Mouse (Mus musculus): ENCODE measurements around the gene Xirp2. TPM values are rescaled to one million over a fixed set of nuclear protein-coding genes. Genes with fewer than 3 reads are reported as not detected.
"Not testable (repeated sequence)": the region's sequence is repeated elsewhere in the genome, so short reads cannot be mapped to it uniquely, and the experiment has no call there.

The Xirp2 gene
- under 1 TPM in 1 of 2 experiments, not detected in 1; 0.04 TPM for total RNA-seq (2021)
- long read RNA-seq, experiment 1 = 0 reads
- long read RNA-seq, experiment 2, partial matches to known transcripts = 0 of 1 reads
- long read RNA-seq, experiment 2, other reads (novel, unspliced or antisense) = 1 of 1 reads

DNA sequence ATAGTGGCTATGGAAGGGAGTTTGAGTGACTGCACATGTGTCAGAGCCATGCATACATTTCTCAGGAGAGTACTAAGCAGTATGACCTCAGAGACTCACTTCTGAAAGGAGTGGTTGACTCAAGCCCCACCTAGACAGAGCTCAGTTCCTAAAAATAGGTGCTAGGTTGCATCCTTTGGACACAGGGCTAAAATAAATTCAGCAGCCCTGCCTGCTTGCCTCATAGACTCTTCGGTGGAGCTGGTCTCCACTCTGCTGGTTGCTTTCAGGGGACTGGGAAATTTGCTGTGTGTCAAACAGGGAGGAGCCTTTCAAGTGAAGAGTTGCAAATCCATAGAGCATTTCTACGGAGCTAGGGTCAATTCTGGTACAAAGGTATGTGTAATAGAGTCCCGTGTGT lies at the start of gene Xirp2:
Gene Xirp2, plus strand, starts transcription at position 223 of the 400 bp plus-strand sequence.
- intact Hi-C loops (cut with DNase I) = no loop called here
- no peak for DNase-seq (ENCODE audit: low spot score in 2 of 2)

DNA sequence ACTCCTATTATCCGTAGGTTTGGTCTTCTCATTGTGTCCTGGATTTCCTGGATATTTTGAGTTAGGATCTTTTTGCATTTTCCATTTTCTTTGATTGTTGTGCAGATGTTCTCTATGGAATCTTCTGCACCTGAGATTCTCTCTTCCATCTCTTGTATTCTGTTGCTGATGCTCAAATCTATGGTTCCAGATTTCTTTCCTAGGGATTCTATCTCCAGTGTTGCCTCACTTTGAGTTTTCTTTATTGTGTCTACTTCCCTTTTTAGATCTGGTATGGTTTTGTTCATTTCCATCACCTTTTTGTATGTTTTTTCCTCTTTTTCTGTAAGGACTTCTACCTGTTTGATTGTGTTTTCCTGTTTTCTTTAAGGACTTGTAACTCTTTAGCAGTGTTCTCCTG lies 32.4 kb upstream of the Xirp2 start, which contains the start of gene Gm21830:
Gene Gm21830, plus strand, starts transcription at position 301 of the 400 bp plus-strand sequence.
- DNase-seq (ENCODE audit: low spot score in 2 of 2); intact Hi-C loops (cut with DNase I): not testable (repeated sequence)

DNA sequence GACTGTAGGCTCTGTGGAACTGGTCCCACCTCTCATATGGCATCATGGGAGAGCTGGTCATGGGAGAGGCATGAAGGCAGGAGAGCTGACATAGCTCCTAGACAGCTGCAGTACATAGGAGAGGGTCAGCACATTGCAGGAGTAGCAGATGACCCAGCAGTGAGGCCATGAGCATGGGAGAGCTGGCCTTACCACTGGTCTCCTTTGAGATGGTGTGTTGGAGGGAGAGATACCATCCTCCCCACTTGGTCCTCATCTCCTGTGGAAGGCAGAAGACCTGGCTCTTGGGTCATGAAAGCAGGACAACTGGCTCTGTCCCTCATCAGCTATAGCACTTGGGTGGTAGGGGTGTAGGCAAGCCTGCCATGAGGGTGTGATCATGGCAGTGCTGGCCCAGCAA lies 24.9 kb upstream of the Xirp2 start:
- DNase-seq (ENCODE audit: low spot score in 2 of 2) = no peak
- intact Hi-C loops (cut with DNase I) = no loop called here

DNA sequence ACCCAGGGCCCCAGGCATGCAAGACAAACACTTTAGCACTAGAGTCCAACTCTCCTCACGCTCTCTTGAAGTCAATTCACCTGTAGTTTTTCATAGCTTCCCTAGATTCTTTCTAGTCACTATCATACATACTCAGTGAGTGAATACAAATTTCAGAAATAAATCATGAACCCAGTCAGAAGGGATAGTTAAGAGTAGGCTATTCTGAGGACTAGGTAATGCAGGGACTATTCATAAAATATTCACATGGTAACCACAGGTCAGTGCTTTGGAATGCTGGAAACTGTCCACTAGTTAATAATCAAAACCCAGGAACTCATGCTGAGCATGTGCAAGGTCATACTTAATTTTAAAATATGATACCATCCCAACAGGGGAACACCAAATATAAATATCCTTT lies 23.0 kb upstream of the Xirp2 start:
- DNase-seq (ENCODE audit: low spot score in 2 of 2) = no peak
- intact Hi-C loops (cut with DNase I) = no loop called here

DNA sequence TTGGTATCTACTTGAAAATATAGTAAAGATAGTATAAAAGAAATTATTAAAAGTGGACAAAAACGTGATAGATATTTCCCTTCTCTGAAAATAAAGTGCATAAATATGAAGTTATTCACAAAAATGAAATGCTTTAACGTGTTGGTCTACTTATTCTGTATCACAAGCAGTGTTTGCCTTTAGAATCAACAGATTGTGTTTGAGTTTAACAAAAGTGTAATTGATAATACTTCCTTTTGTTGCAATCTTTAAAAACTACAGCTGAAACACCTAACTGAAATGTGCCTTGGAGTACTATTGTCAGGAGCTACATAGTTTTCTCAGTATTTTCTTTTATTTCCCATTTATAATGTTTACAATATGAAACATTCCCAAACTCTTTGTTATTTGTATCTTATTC lies 12.7 kb upstream of the Xirp2 start, which contains the start of gene Gm26727:
Gene Gm26727, minus strand, starts transcription at position 101 of the 400 bp plus-strand sequence.
- intact Hi-C loops (cut with DNase I) = no loop called here
- no peak for DNase-seq (ENCODE audit: low spot score in 2 of 2)

DNA sequence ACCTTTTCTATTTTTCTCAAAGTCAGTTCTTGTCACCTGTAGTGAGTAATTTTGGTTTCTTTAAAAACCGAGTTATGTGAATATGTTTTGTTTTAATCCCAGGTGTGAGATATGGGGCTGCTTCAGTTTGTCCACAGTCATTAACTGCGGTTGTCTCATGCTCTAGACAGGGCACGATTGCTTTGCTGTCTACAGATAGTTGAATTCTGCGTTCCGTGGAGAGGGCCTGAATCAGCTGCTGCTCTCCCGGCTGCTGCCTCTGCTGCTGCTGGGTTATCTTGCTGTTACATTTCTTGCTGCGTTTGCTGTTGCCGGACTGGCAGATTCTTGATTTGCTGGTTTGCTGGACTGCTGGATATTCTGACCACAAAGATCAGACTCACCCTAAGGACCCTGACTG lies 7.5 kb upstream of the Xirp2 start:
- no peak for DNase-seq (ENCODE audit: low spot score in 2 of 2)
- intact Hi-C loops (cut with DNase I) = no loop called here

DNA sequence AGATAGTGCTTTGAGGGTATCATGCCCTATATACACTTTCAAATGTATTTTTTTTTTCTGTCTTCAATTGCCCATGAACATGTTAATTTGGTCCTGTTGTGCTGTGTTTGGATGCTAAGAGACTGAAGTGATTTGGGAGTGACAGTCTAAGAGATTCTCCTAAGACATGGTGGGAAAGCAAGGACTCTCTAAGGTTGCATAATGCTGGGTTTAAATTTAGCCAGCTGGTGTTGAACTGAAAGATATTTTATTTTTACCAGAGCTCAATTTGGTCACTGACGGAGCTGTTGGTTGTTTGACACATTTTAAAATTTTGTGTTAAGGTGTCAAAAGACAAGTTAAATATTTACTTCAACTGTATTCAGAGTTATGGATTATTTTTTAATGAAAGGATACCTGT lies 970 bp downstream of the Xirp2 start:
- intact Hi-C loops (cut with DNase I) = no loop called here
- no peak for DNase-seq (ENCODE audit: low spot score in 2 of 2)

DNA sequence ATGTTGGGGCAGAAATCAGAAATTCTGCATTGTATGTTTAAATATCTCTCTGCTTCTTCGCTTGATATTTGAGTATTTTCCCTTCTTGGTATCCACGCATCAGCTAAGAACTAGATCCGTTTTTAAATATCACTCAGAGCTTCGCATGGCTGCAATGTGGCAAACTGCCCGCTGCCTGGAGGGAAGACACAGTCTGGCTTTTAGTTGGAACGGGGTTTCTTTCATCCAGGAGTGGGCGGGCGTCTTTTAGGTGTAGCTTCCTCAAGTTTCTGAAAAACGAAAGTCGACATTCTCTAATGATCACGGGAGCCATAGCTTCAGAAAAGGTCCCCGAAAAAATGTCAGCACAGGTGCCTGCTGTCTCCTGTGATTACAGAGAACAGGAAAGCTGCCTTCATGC lies 1.4 kb downstream of the Xirp2 start:
- intact Hi-C loops (cut with DNase I) = no loop called here
- DNase-seq (ENCODE audit: low spot score in 2 of 2) = peak; percentile 47 to 54

DNA sequence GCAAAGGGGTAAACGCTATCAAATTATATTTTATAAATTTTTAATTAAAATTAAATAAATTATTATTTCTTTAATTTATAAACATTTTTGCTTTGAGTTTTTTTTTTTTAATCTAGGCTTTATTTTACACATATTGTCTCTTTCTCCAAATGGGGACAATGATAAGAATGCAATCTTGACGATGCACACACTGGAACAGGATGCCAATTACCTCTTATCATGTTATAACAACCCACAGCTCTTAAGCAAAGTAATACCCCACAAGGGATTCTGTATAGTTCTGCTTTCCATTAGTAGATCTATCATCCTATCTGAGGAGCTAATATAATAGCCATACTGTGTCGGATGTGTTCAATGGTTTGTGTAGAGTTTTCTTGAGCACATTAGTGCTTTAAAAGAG lies 15.1 kb downstream of the Xirp2 start:
- intact Hi-C loops (cut with DNase I) = no loop called here
- no peak for DNase-seq (ENCODE audit: low spot score in 2 of 2)

DNA sequence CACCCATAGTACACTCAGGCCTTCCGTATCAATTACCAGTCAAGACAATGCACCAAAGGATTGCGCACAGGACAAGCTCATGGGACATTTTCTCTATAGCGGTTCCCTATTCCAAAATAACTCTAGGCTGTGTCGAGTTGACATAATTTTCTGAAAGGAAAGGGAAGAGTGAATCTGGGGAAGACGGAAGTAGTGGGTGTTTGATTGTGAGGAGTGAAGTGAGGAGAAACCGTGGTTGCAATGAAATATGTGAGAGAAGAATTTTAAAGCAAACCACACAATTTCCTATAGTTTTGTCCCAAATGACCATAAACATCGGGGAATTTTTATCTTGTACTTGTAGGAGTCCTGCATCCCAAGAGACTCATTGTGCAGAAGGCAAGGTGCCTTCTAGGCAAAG lies 21.2 kb downstream of the Xirp2 start:
- intact Hi-C loops (cut with DNase I) = no loop called here

DNA sequence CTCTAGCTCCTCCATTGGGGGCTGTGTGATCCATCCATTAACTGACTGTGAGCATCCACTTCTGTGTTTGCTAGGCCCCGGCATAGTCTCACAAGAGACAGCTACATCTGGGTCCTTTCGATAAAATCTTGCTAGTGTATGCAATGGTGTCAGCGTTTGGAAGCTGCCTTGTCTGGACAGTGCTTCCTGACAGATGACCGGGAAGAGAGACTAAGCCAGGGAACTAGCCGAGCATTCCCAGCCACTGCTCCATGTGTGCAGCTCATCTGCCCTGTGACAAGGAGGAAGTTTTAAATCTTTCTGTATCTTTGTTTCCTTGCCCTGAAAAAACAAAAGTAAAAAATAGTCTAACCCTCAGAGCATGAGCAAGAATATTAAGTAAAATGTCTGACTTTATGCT lies 24.2 kb downstream of the Xirp2 start:
- DNase-seq (ENCODE audit: low spot score in 2 of 2); intact Hi-C loops (cut with DNase I): not testable (repeated sequence)

More for the DNA sequence above, 21.2 kb downstream of the Xirp2 start:
- no peak for DNase-seq (ENCODE audit: low spot score in 2 of 2)

DNA sequence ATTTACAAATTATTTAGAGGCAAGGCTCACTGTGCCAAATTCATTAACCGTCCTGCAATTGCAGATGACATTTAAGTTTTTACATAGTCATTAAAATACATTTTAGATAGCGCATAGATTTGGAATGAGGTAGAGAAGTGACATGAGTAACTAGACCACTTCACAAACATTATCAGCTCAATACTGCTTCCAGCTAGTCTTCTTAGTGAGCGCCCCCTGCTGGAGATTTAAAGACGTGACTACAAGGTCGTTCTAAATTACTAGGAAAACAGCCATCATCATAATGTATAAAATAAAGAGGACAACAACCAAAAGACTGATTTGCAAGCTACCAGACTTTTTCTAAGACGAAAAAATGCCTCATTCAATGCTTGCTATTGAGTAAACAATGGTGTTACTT lies 32.0 kb downstream of the Xirp2 start:
- intact Hi-C loops (cut with DNase I) = loop anchor here (5.0 kb wide), 1 partner anchor 515 kb away; no protein-coding TSS in a partner anchor
- DNase-seq (ENCODE audit: low spot score in 2 of 2) = peak; percentile 34 to 68

DNA sequence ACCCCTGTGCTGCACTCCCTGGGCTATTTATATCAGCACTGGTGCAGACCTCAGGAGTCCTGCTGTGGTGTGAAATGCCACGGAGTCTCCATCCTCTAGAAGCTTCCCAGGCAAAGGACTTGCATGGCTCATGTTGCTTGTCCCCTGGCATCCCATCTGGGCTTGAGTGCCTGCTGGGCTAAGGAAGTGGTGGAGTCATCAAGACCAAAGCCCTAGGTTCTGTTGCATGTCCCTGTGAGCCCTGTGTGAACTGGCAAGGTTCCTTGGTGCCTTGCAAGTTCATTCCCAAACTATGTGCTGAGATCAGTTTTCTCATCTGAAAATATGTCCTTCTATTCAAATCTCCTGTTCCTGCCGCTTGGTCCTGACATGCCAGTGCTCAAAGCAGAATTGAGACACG lies 35.2 kb downstream of the Xirp2 start:
- intact Hi-C loops (cut with DNase I) = no loop called here
- DNase-seq (ENCODE audit: low spot score in 2 of 2) = no peak

DNA sequence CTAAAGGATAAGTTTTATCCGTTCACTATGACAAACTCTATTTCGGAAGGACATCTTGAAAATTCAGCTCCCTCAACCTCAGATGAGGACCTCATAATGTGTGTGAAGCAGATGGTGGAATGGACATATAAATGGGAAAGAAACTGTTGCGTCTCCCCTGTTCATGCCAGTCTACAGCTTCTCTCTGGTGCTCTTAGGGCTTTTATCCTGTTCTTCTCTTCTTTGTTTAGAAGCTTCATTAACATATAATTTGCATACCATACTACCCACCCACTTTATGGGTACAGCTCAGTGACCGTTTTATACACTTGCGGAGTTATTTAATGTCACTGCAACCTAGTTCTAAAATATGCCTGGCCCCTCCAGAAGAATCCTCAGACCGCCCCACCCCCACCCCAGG lies 40.9 kb downstream of the Xirp2 start:
- DNase-seq (ENCODE audit: low spot score in 2 of 2) = no peak
- intact Hi-C loops (cut with DNase I) = no loop called here

DNA sequence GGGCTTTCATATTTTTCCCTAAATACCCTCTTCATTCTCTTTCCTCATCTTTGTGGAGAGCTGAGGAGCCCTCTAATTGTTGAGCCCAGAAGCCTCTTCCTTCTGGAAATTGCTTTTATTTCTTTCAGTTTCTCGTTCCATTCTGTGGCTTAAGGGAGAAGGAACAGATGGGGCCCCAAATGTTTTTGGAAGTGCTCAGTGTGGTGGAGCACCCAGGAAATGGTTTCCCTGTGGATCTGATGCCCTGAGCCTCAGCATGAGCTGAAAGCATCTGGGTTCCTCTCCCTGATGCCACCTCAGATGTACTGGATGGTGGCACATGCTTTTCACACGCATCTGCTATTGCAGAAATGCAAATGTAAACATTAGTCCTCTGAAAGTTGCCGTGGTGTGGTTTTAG lies 41.4 kb downstream of the Xirp2 start:
- DNase-seq (ENCODE audit: low spot score in 2 of 2) = peak; percentile 26 to 42
- intact Hi-C loops (cut with DNase I) = no loop called here

DNA sequence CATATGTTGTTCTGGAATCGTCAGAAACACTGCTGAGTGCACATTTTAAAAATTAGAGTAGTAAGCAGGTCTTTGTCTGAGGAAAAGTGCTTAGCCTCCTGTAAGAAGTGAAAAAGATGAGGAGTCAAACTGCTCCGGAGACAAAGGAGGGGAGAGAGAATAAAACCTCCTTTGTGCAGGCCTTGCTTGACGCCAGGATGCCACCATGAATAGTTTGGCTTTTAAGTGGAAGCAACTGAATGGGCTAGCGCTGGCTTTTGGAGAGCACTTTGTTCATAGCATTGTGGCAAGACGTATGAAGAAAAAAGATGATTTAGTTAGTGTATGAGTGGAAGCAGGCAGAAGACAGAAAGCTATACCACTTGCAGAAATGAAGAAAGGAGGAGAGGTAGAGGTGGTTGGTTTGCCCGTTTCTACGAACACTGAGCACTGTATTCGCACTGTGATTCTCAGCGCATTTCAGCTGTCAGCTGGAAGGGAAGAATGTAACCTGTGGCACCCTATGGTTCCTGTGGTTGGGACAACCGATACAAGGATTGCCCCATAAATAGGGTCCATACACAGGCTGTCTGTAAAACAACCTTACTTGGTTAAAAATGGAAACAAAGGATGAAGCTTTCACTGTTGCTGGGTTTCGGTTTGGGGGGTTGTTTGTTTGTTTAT lies 42.8 kb downstream of the Xirp2 start:
- no peak for DNase-seq (ENCODE audit: low spot score in 2 of 2)
- intact Hi-C loops (cut with DNase I) = no loop called here

DNA sequence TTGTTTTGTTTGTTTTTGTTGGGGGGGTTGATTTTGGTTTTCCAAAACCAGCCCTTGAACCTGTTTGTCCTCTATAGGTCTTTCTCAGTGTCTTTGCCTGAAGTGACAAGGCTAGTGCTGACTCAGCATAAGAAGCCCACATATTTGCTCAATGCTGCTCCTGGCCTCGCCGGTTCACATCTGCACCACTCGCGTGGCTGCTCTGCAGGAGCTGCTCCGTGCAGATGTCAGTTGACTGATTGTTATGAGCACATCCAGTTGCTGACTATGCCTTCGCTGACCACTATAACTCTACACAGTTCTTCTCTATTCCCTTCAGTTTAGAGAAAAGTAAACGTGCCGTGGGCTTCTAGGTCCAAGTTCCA lies 43.3 kb downstream of the Xirp2 start:
- no peak for DNase-seq (ENCODE audit: low spot score in 2 of 2)
- intact Hi-C loops (cut with DNase I) = no loop called here

DNA sequence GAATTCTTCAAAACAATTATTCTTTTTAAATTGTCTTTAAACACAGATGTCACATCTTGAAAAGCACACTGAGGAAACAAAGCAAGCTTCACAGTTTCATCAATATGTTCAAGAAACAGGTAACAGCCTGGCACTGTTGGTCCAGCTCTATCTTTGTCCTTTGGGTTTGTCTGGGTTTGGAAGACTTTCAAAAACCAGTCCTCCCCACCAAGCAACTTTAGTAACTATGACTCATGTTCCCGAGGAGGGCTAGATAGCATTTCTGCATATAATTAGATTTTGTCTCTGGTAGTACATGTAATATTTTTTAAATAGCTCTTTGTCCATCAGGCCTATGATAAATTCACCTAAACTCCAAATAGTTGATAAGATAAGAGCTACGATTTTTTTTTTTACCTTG lies 59.7 kb downstream of the Xirp2 start:
- intact Hi-C loops (cut with DNase I) = no loop called here
- DNase-seq (ENCODE audit: low spot score in 2 of 2) = peak in 1 of 2 experiments; percentile 18

DNA sequence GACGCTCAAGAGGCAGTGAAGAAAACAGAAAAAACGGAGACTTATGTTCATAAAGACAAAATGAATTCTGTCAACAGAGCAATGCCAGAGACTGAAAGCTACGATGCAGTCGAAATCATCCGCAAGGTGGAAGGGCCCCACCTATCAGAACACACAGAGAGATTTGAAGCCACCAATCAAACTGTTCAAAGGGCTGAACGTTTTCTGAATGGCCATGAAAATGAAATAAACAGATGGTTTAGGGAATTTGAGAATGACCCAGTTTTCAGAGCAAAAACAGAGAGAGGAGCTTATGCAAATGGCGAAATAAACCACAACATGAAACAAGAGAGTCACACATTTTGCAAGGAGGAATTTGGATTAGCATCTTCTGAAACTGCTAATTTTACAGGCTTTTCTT lies 70.6 kb downstream of the Xirp2 start:
- peak; percentile 29 to 67 for DNase-seq (ENCODE audit: low spot score in 2 of 2)
- intact Hi-C loops (cut with DNase I) = no loop called here

DNA sequence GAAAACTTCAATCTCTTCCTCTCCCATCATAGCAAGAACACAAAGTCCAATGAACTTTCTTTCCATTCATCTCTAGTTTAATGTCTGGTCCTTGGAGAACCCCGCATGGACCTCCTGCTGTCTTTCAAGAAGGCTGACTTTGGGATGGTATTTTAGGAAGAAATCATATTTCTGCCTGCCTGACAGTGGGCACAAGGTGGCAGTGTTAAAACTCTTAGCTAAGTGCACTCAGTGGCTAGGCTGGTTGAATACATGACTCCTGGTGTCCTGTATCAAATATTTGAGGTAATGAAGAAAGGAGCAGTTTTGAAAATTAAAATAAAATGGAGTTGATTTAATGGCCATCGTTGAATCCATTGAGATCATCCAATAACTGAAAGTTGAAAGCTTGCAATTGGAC lies 89.5 kb downstream of the Xirp2 start:
- no peak for DNase-seq (ENCODE audit: low spot score in 2 of 2)
- intact Hi-C loops (cut with DNase I) = no loop called here

DNA sequence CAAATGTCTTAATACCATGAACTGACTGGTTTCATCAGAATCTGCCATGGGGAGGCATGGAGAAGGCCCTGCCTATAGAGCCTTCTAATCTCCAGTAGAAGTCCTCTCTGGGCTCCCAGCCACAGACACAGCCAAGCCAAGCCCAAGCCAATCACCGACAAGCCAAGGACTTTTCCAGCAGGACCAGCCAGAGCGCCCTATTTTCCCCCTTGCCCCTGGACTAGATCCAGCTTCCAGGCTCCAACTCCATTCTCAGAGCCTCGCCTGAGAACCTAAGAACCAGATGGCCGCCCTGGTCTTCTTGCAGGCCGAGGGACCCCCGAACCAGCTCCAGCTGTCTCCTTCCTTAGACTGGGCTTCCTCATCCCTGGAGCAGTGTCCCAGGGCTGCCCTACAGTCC lies 93.6 kb downstream of the Xirp2 start:
- DNase-seq (ENCODE audit: low spot score in 2 of 2) = peak in 1 of 2 experiments; percentile 7
- intact Hi-C loops (cut with DNase I) = no loop called here
